Mouse (Mus musculus): ENCODE measurements at regions not wholly inside any gene's neighbourhood (a gene's known extent, or its start where the extent isn't known, plus 50 kb on each side); places are given as distances from the start of the nearest gene placed in this dataset.
"Not testable (repeated sequence)": the region's sequence is repeated elsewhere in the genome, so short reads cannot be mapped to it uniquely, and the experiment has no call there.

GRCm38 (mm10) chr5:3219230-3219629 lies 122.1 kb upstream of the Cdk6 start:
- no peak overlapping the region for H3K4me3 ChIP-seq (ENCODE audit: low read depth, low read length)
- peaks cover 4% of the 10 kb centered on the region for H3K4me1 ChIP-seq (ENCODE audit: control insufficient read depth, insufficient read depth, low read length)
- H3K9me3 ChIP-seq (replicated peaks; ENCODE audit: control insufficient read depth, insufficient read depth, low read length, poor library complexity, severe bottlenecking) = 0 out of 2 replicates have a peak, but pooled peaks cover 2% of the 10 kb centered on the region
- H3K27ac ChIP-seq (ENCODE audit: insufficient read depth, low read length) = peak overlapping the region; percentile 54; the same call in 1 of the 2 replicates
- H3K27me3 ChIP-seq (ENCODE audit: control insufficient read depth, insufficient read depth, low read length, poor library complexity, severe bottlenecking) = no peaks in the 10 kb centered on the region
- no peaks in the 10 kb centered on the region for H3K36me3 ChIP-seq (ENCODE audit: control insufficient read depth, insufficient read depth, low read length, poor library complexity, severe bottlenecking)
- no peak for TF ChIP-seq POLR2A (IDR thresholded peaks at IDR 0.05; ENCODE audit: insufficient read depth, low read length)
- no peak for TF ChIP-seq CTCF (IDR thresholded peaks at IDR 0.05; ENCODE audit: low read depth, low read length)
- TF ChIP-seq EP300 (IDR thresholded peaks at IDR 0.05; ENCODE audit: insufficient read depth, low read depth, low read length) = no peak
- no peak overlapping the region for H3K9ac ChIP-seq (ENCODE audit: low read depth, poor library complexity, severe bottlenecking)

- Histone ChIP-seq H3K27ac (ENCODE audit: insufficient read depth, low read length) (no peak overlapping the region), H3K36me3 (ENCODE audit: control insufficient read depth, insufficient read depth, low read length, poor library complexity, severe bottlenecking) (no peaks in the 10 kb centered on the region), H3K9ac (ENCODE audit: low read depth, poor library complexity, severe bottlenecking) (no peak overlapping the region), H3K9me3 (replicated peaks; ENCODE audit: control insufficient read depth, insufficient read depth, low read length, poor library complexity, severe bottlenecking) (0 out of 2 replicates have a peak, but pooled peaks cover 2% of the 10 kb centered on the region), H3K27me3 (ENCODE audit: control insufficient read depth, insufficient read depth, low read length, poor library complexity, severe bottlenecking) (no peaks in the 10 kb centered on the region), H3K4me1 (ENCODE audit: control insufficient read depth, insufficient read depth, low read length) (peaks cover 4% of the 10 kb centered on the region), H3K4me3 (ENCODE audit: low read depth, low read length) (no peak overlapping the region)
- no peak for TF ChIP-seq EP300 (IDR thresholded peaks at IDR 0.05; ENCODE audit: insufficient read depth, low read depth, low read length)
- no peak for TF ChIP-seq CTCF (IDR thresholded peaks at IDR 0.05; ENCODE audit: low read depth, low read length)
- TF ChIP-seq POLR2A (IDR thresholded peaks at IDR 0.05; ENCODE audit: insufficient read depth, low read length) = no peak
Observed at GRCm38 (mm10) chr5:3219770-3220169, 121.5 kb upstream of the Cdk6 start.

GRCm38 (mm10) chr5:3223819-3224218 lies 117.5 kb upstream of the Cdk6 start:
- not testable (repeated sequence) for H3K27ac ChIP-seq (ENCODE audit: insufficient read depth, low read length); H3K4me3 ChIP-seq (ENCODE audit: low read depth, low read length)

GRCm38 (mm10) chr5:3224392-3225054 lies 116.8 kb upstream of the Cdk6 start:
- H3K4me3 ChIP-seq (ENCODE audit: low read depth, low read length); H3K9ac ChIP-seq (ENCODE audit: low read depth, poor library complexity, severe bottlenecking); H3K27me3 ChIP-seq (ENCODE audit: control insufficient read depth, insufficient read depth, low read length, poor library complexity, severe bottlenecking); H3K4me1 ChIP-seq (ENCODE audit: control insufficient read depth, insufficient read depth, low read length); H3K36me3 ChIP-seq (ENCODE audit: control insufficient read depth, insufficient read depth, low read length, poor library complexity, severe bottlenecking); H3K27ac ChIP-seq (ENCODE audit: insufficient read depth, low read length); H3K9me3 ChIP-seq (replicated peaks; ENCODE audit: control insufficient read depth, insufficient read depth, low read length, poor library complexity, severe bottlenecking): not testable (repeated sequence)

More at GRCm38 (mm10) chr5:3223819-3224218, 117.5 kb upstream of the Cdk6 start:
- not testable (repeated sequence) for H3K4me1 ChIP-seq (ENCODE audit: control insufficient read depth, insufficient read depth, low read length); H3K9ac ChIP-seq (ENCODE audit: low read depth, poor library complexity, severe bottlenecking); H3K36me3 ChIP-seq (ENCODE audit: control insufficient read depth, insufficient read depth, low read length, poor library complexity, severe bottlenecking); H3K9me3 ChIP-seq (replicated peaks; ENCODE audit: control insufficient read depth, insufficient read depth, low read length, poor library complexity, severe bottlenecking); H3K27me3 ChIP-seq (ENCODE audit: control insufficient read depth, insufficient read depth, low read length, poor library complexity, severe bottlenecking)

- H3K9me3 ChIP-seq (replicated peaks; ENCODE audit: control insufficient read depth, insufficient read depth, low read length, poor library complexity, severe bottlenecking); H3K9ac ChIP-seq (ENCODE audit: low read depth, poor library complexity, severe bottlenecking); H3K4me1 ChIP-seq (ENCODE audit: control insufficient read depth, insufficient read depth, low read length); H3K27me3 ChIP-seq (ENCODE audit: control insufficient read depth, insufficient read depth, low read length, poor library complexity, severe bottlenecking); H3K36me3 ChIP-seq (ENCODE audit: control insufficient read depth, insufficient read depth, low read length, poor library complexity, severe bottlenecking); H3K27ac ChIP-seq (ENCODE audit: insufficient read depth, low read length); H3K4me3 ChIP-seq (ENCODE audit: low read depth, low read length): not testable (repeated sequence)
Observed at GRCm38 (mm10) chr5:3225358-3225757, 115.9 kb upstream of the Cdk6 start.

GRCm38 (mm10) chr5:3244067-3244466 lies 97.2 kb upstream of the Cdk6 start:
- H3K9me3 ChIP-seq (replicated peaks; ENCODE audit: control insufficient read depth, insufficient read depth, low read length, poor library complexity, severe bottlenecking); H3K27ac ChIP-seq (ENCODE audit: insufficient read depth, low read length); H3K9ac ChIP-seq (ENCODE audit: low read depth, poor library complexity, severe bottlenecking); H3K4me1 ChIP-seq (ENCODE audit: control insufficient read depth, insufficient read depth, low read length); H3K27me3 ChIP-seq (ENCODE audit: control insufficient read depth, insufficient read depth, low read length, poor library complexity, severe bottlenecking); H3K4me3 ChIP-seq (ENCODE audit: low read depth, low read length); H3K36me3 ChIP-seq (ENCODE audit: control insufficient read depth, insufficient read depth, low read length, poor library complexity, severe bottlenecking): not testable (repeated sequence)

GRCm38 (mm10) chr5:3247333-3247732 lies 94.0 kb upstream of the Cdk6 start:
- Histone ChIP-seq H3K9ac (ENCODE audit: low read depth, poor library complexity, severe bottlenecking) (no peak overlapping the region), H3K4me3 (ENCODE audit: low read depth, low read length) (no peak overlapping the region), H3K9me3 (replicated peaks; ENCODE audit: control insufficient read depth, insufficient read depth, low read length, poor library complexity, severe bottlenecking) (no peaks in the 10 kb centered on the region; the same call in 1 of the 2 replicates), H3K36me3 (ENCODE audit: control insufficient read depth, insufficient read depth, low read length, poor library complexity, severe bottlenecking) (no peaks in the 10 kb centered on the region), H3K4me1 (ENCODE audit: control insufficient read depth, insufficient read depth, low read length) (no peaks in the 10 kb centered on the region), H3K27me3 (ENCODE audit: control insufficient read depth, insufficient read depth, low read length, poor library complexity, severe bottlenecking) (no peaks in the 10 kb centered on the region), H3K27ac (ENCODE audit: insufficient read depth, low read length) (no peak overlapping the region)
- no peak for TF ChIP-seq EP300 (IDR thresholded peaks at IDR 0.05; ENCODE audit: insufficient read depth, low read depth, low read length)
- TF ChIP-seq POLR2A (IDR thresholded peaks at IDR 0.05; ENCODE audit: insufficient read depth, low read length) = no peak
- TF ChIP-seq CTCF (IDR thresholded peaks at IDR 0.05; ENCODE audit: low read depth, low read length) = no peak
